Mouse (Mus musculus) cortical plate, adult 2 months (tissue): Measurements from ENCODE around the gene Myf5. TPM values are rescaled to one million over a fixed set of nuclear protein-coding genes. Genes with fewer than 3 reads are reported as not detected.

ENCODE experiments used
- H3K27ac ChIP-seq: fragments of 200-500 bp; 2 replicates; pipeline ENCODE4 v1.5.1; 2012; ENCODE audit warnings: low read length, control low read depth, inconsistent platforms; ENCODE audit not compliant: insufficient read depth
- H3K4me1 ChIP-seq: fragments of 200-500 bp; 2 replicates; pipeline ENCODE4 v1.6.1; 2011; ENCODE audit warnings: low read length; ENCODE audit not compliant: control insufficient read depth, insufficient read depth
- H3K4me3 ChIP-seq: fragments of 200-500 bp; 2 replicates; pipeline ENCODE4 v1.5.1; 2011; ENCODE audit warnings: mild to moderate bottlenecking, low read length, control low read depth; ENCODE audit not compliant: insufficient read depth
- CTCF ChIP-seq: fragments of 200-500 bp; IDR thresholded peaks from 2 replicates; pipeline ENCODE4 v1.5.1; 2011; ENCODE audit warnings: mild to moderate bottlenecking, control low read depth, low read length; ENCODE audit not compliant: insufficient read depth; ENCODE audit errors: extremely low read depth
- POLR2A ChIP-seq: fragments of 200-500 bp; IDR thresholded peaks from 2 replicates; pipeline ENCODE4 v1.6.1; 2011; ENCODE audit warnings: mild to moderate bottlenecking, low read length, control low read depth; ENCODE audit not compliant: insufficient read depth; ENCODE audit errors: extremely low read depth
- polyA plus RNA-seq: library from polyadenylated mRNA; depleted of rRNA; stranded (reverse); fragments of >200 nt; gene quantifications from 2 replicates; pipeline ENCODE4 v1.2.3, GENCODE M21; 2012

Gene Myf5
- polyA plus RNA-seq, 1 experiment: not detected

- no peak for TF ChIP-seq POLR2A
- no peak for TF ChIP-seq CTCF
- Histone ChIP-seq H3K4me1 (no peaks in the 10 kb centered on the region), H3K4me3 (peak overlapping the region; percentile 35; the same call in 1 of the 2 replicates), H3K27ac (no peak overlapping the region)
These were observed 7.9 kb upstream of the Myf5 start for GRCm38 (mm10) chr10:107493580-107494474.

- no peak for TF ChIP-seq POLR2A
- TF ChIP-seq CTCF: no peak
- H3K4me3 ChIP-seq: peak overlapping the region; percentile 35
- no peaks in the 10 kb centered on the region for H3K4me1 ChIP-seq
- no peak overlapping the region for H3K27ac ChIP-seq
These were observed 7.1 kb upstream of the Myf5 start for GRCm38 (mm10) chr10:107492867-107493579.

GRCm38 (mm10) chr10:107488654-107489315 lies 2.9 kb upstream of the Myf5 start:
- Histone ChIP-seq H3K4me3 (no peak overlapping the region), H3K4me1 (no peaks in the 10 kb centered on the region), H3K27ac (no peak overlapping the region)
- no peak for TF ChIP-seq CTCF
- no peak for TF ChIP-seq POLR2A

- H3K4me1 ChIP-seq: no peaks in the 10 kb centered on the region
- H3K27ac ChIP-seq: no peak overlapping the region
- no peak for TF ChIP-seq CTCF
- TF ChIP-seq POLR2A: no peak
- no peak overlapping the region for H3K4me3 ChIP-seq
These were observed 836 bp upstream of the Myf5 start for GRCm38 (mm10) chr10:107486770-107487169.

GRCm38 (mm10) chr10:107484050-107484449 lies 1.9 kb downstream of the Myf5 start:
- TF ChIP-seq POLR2A (no peak), CTCF (no peak)
- H3K27ac ChIP-seq: no peak overlapping the region
- no peaks in the 10 kb centered on the region for H3K4me1 ChIP-seq

GRCm38 (mm10) chr10:107473497-107473896 lies 12.4 kb downstream of the Myf5 start:
- Histone ChIP-seq H3K4me1 (no peaks in the 10 kb centered on the region), H3K4me3 (no peak overlapping the region), H3K27ac (no peak overlapping the region)
- TF ChIP-seq CTCF (no peak), POLR2A (no peak)

More at GRCm38 (mm10) chr10:107484050-107484449, 1.9 kb downstream of the Myf5 start:
- no peak overlapping the region for H3K4me3 ChIP-seq

- Histone ChIP-seq H3K27ac (no peak overlapping the region), H3K4me3 (no peak overlapping the region), H3K4me1 (no peaks in the 10 kb centered on the region)
- TF ChIP-seq CTCF: no peak
- no peak for TF ChIP-seq POLR2A
These were observed 14.2 kb downstream of the Myf5 start for GRCm38 (mm10) chr10:107471712-107472111.

- Histone ChIP-seq H3K27ac (no peak overlapping the region), H3K4me3 (no peak overlapping the region), H3K4me1 (no peaks in the 10 kb centered on the region)
- no peak for TF ChIP-seq CTCF
- no peak for TF ChIP-seq POLR2A
These were observed 18.1 kb downstream of the Myf5 start for GRCm38 (mm10) chr10:107467819-107468218.
